Mouse (Mus musculus): ENCODE measurements around the gene Col7a1.

Gene Col7a1

DNA sequence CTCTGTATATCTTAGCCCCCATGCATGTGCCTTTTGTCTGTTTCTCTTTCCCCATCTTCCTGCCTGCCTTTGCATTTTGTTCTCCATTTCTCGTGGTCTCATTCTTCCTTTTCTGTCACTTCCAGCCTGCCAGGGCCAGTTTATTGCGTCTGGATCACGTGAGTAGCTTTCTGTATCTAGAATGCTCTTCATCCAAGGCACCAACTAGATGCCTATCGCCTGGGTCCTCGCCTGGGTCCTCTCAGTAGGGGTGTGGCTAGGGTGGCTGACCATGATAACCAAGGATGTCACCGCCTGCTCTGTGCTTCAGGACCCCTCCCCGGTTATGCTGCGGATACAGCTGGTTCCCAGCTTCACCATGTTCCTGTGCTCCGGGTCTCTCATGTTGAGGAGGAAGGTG lies 29.8 kb downstream of the Col7a1 start:
- no peak for DNase-seq (ENCODE audit: low read depth, low spot score)

DNA sequence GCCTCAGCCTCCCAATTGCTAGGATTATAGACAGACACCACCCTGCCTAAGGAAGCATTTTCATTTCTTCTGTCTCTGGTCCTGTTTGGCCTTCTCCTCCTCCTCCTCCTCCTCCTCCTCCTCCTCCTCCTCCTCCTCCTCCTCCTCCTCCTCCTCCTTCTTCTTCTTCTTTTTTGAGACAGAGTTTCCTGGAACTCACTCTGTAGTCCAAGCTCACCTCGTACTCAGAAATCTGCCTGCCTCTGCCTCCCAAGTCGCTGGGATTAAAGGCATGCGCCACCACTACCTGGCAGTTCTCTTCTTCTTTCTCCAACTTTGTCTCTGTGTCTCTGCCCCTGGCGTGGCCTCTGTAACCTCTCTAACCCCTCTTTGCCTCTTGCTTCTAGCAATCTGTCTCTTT lies 32.3 kb downstream of the Col7a1 start, which contains the start of gene Ucn2:
Ucn2 (plus strand) TSS at position 301 of the 400 bp plus-strand sequence.
- DNase-seq (ENCODE audit: low read depth, low spot score): no peak

DNA sequence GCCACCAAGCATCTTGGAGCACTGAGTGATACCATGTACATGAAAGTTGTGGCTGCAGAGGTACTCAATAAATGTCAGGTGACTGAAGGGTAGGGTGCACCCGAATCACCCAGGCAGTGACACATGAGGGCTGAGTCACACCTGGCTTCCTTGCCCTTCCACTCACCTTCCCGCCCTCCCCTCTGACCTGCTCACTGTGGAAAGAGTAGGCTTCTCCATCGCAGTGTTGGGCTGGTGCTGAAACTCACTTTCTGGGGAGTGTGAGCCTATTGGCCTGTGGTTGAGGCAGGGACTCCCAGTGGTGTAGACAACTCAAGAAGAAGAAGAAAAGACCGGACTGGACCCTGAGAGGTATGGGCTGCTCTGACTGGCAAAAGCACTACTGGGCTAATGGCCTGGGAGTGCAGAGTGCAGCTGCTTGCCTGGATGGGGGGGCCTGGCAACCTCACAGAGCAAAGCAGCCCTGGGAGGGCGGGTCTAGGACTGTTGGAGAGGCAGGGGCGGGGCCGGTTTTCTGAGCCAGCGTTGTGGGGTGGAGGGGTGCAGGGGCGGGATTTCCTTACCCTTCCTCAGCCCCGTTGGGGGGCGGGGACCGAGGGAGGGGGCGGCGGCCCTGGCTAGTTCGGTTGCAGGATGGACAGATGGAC lies 34.4 kb downstream of the Col7a1 start:
- no peak for DNase-seq (ENCODE audit: low read depth, low spot score)

DNA sequence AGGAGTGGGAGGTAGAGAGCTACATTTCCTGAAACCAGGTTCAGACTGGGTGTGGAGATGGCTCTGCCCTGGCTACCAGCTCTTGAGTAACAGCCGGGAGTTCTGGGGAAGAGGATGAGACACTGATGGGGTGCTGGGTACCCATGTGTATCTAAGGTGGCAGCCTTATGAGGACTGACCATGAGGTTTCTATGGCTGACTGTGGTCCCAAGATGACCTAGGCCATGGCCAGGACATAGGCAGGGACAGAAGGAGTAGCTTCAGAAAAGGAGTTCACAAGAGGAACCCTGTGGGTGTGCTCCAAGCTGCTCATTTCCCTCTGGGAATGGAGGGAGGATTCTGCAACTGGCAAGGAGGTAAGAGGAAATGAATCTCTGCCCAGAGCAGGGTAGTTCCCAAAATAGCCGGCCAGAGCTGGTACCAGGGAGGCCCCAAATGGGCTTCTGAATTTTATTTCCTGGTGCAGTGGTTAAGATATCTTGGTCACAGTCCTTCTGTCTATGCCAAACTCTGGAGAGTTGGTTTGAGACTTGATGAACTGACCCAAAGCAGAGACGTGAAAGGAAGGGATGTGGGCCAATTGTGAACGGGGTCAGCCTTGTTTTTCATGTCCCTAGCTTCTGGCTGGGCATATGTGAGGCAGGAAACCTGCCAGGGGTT lies 36.5 kb downstream of the Col7a1 start:
- no peak for DNase-seq (ENCODE audit: low read depth, low spot score)

DNA sequence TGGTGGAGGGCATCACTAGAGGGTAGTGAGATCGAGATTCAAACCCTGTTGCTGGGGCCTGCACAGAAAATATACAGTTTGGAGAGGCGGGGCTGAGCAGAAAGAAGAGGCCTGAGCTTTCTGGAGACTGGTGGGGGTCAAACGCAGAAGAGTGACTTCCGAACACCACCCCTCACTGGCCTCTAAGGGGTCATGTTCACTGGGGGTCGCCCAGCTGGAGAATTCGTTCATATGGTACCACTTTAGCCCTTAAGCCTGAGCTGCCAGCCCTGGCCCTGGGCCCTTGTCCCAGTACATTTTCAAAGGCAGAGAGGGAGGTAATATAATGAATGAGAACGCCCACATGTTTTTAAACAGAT lies 37.1 kb downstream of the Col7a1 start:
- DNase-seq (ENCODE audit: low read depth, low spot score): peak; percentile 30

DNA sequence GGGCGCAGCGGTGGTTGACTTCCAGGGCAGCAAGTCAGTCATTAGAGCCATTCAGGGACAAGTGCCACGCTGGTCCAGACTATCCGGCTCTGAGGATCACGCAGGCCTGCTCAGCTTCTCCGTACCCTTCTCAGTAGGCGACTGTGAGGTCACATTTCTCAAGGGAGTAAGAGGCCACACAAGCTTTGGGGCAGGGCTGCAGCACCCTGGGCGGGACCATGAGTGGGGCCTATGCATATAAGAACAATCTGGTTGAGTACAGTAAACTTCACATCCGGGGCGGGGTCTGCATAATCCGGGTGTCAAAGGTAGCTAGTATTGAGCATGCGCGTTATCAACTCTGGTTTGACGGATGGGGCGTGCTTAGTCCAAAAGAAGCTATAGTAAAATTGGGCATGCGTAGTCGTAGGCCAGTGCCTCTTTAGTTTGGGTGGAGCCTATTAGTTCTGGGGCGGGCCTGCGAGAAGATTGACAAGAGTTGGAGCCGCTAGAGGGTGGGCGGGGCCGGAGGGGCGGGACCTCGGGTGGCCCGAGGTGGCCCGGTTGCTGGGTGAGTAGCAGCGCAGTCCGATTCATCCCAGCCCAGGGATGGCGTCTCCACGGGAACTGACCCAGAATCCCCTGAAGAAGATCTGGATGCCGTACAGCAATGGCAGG lies 38.2 kb downstream of the Col7a1 start, which contains the start of gene Pfkfb4:
Pfkfb4 (plus strand) TSS at position 351 of the 657 bp plus-strand sequence.
- peak; percentile 99 for DNase-seq (ENCODE audit: low read depth, low spot score)

DNA sequence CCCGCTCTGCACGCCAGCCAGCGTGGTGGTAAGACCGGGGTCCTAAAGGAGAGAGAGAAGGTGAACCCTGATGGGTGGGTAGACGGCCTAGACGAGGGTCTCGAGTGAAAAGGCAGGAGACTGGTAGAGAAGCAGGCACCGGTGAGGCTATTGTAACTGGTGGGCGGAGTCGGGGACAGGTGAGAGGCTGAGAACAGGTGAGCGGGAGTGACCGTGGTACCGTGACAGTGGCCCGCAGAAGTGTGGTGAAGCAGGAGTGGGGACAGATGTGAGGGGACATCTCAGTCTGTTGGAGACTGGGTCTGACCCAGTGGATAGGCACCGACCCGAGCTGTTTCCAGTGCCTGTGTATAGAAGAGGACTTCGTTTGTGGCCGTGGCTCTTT lies 38.7 kb downstream of the Col7a1 start:
- DNase-seq (ENCODE audit: low read depth, low spot score): no peak

DNA sequence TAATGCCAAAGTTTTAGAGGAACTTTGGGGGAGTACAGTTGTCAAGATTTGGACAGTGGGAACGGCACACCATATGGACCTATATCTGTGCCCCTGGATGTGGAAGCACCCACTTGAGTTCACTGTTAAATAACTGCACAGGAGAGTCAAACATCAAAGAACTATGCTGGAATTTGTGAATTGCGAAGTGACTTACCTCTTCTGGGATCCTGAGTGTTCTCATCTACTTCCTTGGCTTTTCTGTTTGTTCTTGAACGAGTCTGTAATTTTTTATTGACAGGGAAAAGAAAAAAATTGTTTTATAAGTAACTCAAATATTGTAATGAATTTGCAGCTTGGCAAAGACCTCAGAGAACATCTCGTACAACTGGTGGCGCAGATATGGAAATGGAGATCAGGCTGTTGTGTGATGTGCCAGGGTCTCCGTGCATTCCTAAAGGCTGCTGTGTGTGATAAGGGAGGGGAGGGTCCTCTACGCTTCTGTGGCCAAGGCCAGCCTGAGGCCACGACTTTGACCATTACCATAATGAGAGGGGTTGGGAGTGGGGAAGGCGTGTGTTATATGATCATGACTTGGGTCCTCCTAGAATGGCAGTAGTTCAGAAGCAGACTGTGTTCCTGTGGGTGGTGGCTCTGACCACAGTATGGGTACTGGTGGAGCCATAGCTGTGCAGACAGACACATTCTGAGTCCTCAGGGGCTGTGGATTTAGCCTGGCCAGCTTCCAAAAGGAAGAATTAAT lies 39.4 kb downstream of the Col7a1 start:
- DNase-seq (ENCODE audit: low read depth, low spot score): no peak

DNA sequence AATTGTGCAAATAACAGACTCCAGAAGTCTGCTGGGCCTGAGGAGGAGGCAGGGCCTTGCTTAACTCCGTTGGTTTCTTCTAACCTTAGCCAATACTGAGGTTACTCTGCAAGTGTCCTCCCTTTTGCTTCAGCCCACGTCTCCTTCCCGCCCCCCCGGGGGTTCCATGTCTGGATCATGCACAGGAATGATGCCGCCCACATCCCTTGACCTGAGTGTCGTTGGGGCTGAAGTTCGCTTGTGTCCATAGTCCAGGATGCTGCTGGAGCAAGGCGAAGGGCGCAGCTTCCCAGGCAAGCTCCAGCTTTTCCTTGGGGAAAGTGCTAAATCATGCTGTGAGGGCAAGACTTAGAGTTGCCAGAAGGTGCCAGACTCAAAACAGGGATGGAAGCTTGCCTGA lies 43.0 kb downstream of the Col7a1 start:
- DNase-seq (ENCODE audit: low read depth, low spot score): no peak

DNA sequence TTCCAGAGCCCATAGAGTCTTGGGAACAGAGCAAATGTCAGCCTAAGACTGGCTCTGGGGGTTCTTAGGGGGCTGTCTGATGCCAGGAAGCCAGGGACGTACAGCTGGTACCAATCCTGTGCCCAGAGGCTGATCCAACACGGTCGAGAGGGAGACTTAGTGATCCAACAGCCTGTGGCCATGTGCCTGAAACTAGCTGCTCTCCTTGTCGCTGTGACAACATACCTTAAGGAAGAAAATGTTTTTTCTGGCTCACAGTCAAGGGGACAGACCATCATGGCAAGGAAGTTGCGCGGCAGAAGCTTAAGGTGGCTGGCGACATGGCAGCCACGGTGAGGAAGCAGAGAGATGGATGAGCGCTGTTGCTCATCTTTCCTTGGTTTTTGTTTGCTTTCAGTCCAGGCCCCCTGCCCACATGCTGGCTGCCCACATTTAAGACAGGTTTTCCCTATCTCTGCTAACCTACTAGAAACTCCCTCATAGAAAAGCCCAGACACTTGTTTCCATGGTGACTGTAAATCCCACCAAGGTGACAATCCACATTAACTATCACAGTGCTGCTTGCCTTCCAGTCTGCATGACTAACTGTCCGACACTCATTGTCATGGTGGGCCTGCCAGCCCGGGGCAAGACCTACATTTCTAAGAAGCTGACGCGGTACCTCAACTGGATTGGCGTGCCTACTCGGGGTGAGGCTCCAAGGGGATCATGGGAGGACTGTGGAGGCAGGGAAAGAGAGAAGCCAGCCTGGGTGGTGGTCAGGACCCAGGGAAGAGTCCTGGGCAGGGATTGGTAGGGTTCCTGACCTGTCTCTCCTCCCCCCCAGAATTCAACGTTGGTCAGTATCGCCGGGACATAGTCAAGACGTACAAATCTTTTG lies 45.1 kb downstream of the Col7a1 start:
- DNase-seq (ENCODE audit: low read depth, low spot score): no peak

DNA sequence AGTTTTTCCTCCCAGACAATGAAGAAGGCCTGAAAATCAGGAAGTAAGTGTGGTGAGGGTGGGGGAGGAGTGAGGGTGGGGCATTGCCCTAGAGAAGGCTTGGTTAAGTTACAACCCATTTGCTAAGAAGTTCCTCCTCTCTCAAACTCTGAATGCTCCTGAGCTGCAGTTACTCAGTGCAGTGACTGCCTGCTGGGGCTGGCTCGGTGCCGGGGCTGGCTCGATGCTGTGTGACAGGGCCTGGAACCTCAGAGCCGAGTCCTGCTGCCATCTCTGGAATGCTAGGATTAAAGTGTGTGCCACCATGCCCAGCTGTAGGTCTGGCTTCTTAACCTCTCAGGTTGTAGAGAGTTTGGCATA lies 45.8 kb downstream of the Col7a1 start:
- no peak for DNase-seq (ENCODE audit: low read depth, low spot score)

DNA sequence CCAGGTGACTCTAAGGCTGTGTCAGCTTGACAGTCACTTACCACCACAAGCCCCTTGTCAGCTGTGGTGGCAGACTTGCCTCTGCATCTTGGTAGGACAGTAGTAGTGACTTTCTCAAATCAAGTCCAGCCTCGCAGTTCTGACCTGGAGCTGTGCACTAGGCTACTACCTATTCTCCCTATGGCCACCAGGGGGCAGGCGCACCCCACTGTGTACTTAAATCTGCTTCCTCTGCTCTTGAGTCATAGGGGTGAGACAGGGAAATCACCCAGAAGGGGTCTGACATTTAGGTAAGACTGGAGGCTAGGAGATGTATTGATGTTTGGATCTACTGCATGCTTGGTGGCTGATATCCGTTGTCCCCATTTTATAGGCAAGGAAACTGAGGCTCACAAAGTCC lies 47.3 kb downstream of the Col7a1 start:
- DNase-seq (ENCODE audit: low read depth, low spot score): peak; percentile 69

DNA sequence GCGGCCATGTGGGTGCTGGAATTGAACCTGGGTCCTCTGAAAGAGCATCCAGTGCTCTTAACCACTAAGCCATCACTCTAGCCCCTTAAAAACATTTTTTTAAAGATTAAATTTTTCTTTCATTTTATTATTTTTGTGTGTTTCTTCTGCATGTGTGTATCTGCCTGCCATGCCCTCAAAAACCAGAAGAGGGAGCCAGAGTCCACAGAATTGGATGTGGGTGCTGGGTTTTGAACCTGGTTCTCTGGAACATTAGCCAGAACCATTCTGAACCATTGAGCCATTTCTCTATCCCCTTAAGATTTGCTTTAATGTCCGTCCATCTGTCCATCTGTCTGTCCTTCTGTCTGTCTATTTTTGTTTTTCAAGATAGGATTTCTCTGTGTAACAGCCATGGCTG lies 49.8 kb downstream of the Col7a1 start:
- DNase-seq (ENCODE audit: low read depth, low spot score): peak; percentile 49

DNA sequence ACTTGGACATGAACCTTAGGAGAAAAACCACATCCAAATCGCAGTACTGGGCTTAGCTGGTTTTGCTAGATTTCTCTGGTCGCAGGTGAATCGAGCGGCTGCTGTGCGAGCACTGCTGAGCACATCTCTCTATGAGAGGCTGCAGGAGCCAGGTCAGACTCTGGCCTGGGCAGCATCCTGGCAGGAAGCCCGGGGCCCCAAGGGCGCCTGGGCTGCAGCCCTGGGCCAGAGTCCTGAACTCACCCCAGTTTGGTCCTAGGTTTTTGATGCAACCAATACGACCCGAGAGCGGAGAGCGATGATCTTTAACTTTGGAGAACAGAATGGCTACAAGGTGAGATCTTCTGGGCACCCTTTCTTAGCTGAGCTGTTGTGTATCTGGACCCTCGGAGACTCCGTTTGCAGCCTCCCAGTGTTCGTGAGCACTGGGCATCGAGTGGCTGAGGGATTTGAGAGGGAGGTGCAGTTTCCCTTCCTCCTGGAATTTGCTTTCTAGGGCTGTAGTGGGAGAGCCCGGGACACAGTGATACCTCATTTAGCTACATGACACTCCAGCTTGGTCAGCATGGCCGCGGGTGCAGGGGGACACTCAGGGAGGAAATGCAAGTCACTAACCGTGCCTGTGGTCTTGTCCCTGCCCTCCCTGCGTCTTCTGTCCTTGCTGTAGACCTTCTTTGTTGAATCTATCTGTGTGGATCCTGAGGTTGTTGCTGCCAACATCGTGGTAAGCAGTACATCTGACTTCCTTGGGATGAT lies 53.8 kb downstream of the Col7a1 start:
- DNase-seq (ENCODE audit: low read depth, low spot score): no peak

DNA sequence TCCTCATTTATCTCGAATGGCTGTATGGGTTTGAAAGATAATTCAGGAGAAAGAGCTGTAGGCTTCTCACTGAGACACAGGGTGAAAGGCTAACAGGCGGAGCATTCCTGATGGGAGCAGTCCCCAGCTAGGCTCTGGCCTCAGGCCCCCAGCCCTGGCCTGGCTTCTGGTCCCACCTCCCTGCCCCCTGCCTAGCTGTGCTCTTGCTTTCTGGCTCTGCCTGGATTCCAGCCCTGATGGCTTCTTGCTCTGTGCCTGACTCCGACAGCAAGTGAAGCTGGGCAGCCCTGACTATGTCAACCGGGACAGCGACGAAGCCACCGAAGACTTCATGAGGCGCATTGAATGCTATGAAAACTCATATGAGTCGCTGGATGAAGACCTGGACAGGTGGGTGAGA lies 54.7 kb downstream of the Col7a1 start:
- DNase-seq (ENCODE audit: low read depth, low spot score): no peak

DNA sequence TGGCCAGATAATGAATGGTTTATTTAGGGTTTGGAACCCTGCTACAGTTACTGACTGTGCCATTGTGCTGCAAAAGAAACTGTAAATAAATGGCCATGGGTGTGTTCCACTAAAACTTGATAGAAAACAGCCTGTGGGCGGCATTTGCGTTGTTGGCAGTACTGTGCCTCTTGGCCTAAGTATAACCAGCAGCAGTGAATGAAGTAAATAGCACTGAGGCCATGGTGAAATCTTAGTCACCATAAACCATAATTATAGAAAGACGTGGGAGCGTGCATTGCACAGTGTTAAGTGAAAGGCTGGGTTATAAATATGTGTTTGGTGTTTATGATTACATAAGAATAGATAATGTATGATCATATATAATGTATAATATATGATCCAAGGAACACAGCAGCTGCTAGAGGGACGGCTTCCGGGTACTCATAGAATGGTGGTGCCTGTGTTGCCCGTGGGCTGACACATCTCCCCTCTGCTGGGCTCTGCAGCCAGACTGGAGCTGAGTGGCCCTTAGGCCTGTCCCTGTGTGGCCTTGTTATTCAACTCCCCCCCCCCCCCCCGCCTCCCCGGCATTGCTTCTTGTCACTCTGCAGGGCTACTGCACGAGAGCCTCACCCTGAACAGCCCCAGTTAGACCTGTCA lies 55.7 kb downstream of the Col7a1 start:
- DNase-seq (ENCODE audit: low read depth, low spot score): no peak

DNA sequence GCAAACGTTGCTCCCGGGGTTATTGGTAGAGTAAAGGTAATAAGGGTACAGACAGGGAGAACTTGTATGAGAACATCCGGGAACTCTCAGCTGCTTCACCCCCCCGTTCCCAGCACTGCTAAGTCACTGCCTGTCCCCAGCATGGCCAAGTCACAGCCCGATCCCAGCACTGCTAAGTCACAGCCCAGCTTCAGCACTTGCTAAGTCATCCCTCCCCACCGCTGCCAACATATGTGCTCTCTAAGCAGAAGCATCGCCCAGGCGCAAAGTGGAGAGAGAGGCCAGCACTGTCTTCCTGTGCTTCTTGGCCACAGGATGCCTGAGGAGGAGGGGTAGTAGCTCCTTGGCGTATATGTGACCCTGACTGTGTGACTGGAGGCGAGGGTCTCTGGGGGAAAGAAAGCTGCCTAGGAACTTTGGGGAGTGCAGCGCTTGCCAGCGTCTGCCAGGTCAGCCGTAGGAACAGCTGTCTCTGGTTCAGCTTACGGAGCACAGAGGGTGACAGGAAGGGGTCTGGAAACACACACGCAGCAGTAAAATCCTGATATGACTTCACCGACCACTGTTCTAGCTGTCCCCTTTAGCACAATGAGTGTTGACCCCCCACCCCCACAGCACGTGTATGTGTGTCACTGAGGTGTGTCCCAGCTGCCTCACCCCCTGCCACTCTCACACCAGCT lies 56.4 kb downstream of the Col7a1 start:
- DNase-seq (ENCODE audit: low read depth, low spot score): no peak

DNA sequence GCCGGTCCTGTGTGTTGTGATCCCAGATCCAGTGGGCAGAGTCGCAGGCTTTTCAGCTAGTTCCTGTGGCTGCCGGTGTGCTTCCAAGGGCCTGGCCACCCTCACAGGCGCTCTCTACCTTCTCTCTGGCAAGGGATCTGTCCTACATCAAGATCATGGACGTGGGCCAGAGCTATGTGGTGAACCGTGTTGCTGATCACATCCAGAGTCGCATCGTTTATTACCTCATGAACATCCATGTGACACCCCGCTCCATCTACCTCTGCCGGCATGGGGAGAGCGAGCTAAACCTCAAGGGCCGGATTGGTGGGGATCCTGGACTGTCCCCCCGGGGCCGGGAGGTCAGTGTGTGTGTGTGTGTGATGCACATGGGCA lies 56.9 kb downstream of the Col7a1 start:
- DNase-seq (ENCODE audit: low read depth, low spot score): no peak

DNA sequence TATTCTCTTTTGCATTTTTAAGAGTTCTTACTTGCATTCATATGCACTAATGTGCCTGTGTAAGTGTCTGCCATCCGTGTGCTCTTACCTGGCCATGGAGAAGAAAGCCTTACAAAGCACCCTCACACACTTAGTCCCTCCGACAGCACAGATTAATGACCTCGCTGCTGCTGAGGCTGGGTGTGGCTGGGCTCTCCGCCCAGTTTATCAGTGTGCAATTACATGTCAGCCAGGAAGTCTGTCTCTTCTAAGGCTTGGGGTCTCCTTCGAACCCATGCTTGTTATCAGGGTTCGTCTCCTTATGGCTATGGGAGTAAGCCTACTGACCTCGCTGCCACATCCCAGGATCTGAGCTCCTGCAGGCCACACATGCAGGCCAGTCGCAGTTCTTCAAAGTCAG lies 62.0 kb downstream of the Col7a1 start:
- no peak for DNase-seq (ENCODE audit: low read depth, low spot score)

Measured in forelimb bud, embryonic 11.5 days (tissue).